Mouse (Mus musculus) retina, postnatal 7 days (tissue): Measurements from ENCODE around the gene Ppp1r21.

Source experiments
- DNase-seq: peaks from one replicate; pipeline ENCODE4 v3.0.0-alpha.2; 2012; ENCODE audit warnings: low read depth, low spot score

Ppp1r21 gene

DNA sequence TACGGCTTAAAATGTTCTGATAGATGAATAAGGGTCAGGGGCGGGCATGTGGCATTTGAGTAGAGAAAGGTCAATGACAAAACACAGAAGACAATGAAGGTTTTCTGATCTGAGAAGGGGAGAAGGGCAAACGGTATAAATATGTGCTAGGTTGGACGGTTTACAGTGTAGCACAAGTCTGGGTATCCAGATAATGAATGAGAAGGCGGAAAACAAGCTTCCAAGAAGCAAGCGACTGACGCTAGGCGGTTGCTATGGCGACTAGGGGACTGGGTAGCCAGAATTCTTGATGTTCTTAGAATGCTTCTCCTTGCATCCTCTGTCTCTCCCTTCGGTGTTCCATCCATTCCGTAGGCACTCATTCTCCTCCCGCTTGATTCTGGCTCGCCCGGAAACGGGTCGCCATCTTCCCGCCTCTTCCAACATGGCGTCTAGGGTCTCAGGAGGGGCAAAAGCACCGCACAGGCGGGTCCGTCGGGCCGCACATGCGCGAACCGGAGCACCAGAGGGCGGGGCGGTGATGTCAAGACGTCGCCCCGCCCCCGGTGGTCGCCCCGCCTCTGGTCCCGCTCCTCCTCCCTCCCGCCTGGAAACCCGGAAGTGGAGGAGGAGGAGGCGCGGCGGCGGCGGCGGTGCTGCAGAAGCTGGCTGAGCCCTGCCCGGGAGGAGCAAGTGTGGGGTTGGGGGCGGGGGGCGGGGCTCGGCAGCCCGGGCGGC lies at the start of gene Ppp1r21:
Gene Ppp1r21, plus strand, starts transcription at position 600 of the 717 bp plus-strand sequence.
- DNase-seq = peak; percentile 92

DNA sequence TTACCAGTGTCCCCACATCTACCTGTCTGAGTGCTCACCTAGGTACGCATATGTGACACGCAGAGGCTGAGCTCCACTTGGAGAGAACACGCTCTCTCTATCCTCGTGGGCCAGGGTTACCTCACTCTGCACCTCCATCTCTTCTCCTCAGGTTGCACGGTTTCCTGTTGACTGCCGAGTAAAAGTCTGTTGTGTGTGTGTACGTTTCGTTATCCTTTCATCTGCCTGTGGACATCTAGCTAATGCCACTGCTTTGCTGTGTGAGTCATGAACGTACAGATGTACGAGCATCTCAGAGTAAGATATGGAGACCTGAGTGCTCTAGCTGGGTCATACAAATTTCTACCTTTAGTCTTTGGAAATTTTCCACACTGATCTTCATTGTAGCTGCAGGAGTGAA lies 49.5 kb upstream of the Ppp1r21 start:
- no peak for DNase-seq

DNA sequence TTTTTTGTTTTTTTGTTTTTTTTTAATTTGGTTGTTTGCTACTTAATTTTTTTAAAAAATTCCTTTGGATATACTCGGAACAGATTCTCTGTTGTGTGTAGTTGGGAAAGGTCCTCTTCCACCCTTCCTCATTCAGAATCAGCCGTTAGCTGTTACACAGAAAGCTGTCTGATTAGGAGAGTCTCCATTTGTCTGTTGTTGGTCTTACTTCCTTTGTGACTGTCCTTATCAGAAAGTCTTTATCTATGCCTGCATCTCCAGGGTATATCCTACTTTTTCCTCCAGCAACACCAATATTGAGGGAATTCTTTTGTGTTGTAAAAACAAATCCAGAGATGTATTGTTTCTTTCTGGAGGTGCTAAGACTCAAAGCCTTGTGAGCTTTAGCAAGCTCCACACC lies 48.9 kb upstream of the Ppp1r21 start:
- DNase-seq = no peak

DNA sequence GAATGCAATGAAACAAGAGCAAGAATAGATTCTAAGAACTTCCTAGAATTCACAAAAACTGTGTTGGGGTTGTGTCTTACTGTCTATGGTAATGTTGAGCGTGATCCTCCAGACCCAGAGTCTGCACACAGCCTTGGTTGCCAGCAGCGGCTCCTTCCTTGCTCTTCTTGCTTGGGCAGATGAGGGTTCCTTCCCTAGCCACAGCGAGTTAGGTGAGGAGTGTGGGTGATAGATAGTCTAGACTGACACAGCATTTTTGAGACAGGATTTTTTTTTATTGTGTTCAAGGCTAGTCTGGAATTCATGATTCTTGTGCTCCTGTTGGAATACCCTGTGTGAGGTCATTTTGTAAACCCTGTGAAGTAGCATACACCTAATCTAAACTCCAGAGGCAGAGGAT lies 48.3 kb upstream of the Ppp1r21 start:
- no peak for DNase-seq

DNA sequence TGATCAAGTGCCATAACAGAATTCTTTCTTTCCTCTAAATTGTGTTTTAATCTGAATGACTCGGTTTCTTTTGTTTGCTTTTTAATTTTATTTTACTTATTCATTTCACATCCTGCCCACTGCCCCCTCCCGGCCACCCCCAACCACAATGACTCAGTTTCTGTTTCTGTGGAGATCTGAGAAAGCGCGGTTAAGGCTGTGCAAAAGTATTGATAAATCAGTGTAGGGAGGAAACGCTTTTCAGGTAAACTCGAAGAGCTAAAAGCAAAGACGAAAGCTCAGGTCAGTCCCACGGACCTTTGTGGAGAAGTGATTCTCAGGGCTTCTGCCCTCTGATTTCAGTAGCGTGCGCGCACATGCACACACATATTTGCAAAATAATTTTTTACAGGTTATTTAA lies 45.4 kb upstream of the Ppp1r21 start:
- no peak for DNase-seq

DNA sequence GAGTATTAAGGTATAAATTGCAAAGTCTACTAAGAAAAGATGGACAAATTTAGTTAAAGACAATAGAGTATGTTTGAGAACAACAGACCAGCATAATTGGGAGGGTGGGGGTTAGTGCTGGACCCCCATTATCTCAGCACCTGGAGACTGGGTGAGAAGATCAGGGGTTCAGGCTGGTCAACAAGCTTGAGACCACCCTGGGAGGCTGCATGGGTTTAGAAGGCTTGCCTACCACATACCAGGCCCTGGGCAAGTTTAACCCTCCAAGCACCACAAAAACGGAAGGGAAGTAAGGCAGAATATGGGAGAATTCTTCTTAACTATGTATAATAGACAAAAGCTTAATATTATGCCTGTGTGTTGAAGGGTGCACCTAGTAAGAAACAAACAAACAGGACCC lies 45.0 kb upstream of the Ppp1r21 start:
- no peak for DNase-seq

DNA sequence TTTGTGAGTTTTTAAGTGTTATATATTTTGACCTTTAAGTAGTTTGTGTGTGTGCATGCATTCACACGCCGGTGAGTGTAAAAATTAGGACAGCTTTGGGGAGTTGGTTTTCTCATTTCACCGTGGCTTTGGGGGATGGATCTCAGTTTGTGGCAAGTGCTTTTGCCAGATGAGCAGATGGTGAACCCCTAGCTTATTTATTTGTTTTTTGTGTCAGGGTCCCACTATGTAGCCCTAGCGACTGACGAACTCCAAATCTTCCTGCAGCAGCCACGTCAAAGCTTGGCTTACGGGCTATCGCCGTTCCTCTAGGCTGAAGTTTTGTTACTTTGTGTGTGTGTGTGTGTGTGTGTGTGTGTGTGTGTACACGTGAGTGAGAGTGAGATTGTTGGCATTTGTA lies 39.4 kb upstream of the Ppp1r21 start:
- no peak for DNase-seq

DNA sequence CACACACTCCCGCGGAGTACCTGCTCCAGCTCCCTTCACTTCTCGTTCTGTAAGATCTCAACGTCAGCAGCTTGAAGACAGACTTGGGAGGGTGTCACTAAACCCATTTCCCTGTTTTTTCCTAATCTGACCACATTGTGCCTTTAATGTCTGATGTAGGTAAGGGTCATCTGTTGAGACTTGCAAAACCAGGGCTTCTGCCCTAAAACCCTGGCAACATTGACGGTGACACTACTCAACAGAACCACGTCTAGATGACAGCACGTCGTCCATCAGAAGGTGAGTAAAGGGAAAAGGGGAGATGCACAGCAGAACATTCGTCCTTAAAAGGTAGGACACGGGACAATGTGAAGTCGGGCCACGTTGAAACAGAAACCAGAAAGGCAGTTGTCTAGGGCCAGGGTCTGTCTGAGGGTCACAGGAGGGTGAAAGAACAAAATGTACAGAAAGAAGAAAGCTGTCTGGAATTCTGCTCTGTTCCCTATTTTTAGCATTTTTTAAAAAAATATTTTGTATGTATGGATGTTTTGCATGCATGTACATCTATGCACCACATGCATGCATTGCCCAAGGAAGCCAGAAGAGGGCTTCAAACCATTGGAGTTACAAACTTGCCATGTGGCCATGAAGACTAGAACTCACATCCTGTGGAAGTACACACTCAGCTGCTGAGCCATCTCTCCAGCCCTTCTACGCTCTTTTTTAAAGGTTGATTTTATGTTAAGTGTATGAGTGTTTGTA lies 38.4 kb upstream of the Ppp1r21 start:
- no peak for DNase-seq

DNA sequence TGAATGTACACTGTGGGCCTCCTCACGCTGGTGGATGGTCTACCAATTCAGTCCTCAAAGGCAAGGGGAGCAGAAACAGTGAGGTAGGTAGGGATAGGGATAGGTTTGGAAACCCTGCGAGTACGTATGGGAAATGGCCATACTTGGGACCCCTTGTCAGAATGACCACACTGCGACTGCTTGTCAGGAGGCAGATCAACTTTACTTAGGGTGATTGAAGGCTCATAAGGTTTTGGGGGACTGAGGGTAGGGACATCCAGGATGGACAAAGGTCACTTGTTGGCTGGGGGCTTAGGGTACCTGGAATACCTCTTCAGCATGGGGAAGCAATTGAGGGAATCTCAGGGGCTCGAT lies 37.8 kb upstream of the Ppp1r21 start:
- no peak for DNase-seq

DNA sequence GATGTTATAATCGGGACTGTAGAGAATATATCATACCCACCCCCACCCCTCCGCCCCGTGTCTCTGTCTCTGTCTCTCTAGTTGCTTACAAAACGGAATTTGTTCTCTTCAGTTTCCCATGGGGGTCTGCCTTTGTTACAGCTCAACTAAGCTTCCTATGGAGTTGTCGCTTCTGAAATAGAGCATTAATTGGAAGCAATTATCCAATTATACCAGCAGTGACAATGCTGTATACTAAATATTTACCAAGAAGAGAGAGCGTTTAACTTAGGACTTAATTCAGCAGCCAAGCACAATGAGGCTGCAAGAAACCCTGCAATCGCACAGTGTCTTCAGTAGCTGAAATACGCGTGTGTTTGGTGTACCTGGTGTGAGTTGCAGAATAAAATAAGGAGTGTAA lies 36.4 kb upstream of the Ppp1r21 start:
- DNase-seq = no peak

DNA sequence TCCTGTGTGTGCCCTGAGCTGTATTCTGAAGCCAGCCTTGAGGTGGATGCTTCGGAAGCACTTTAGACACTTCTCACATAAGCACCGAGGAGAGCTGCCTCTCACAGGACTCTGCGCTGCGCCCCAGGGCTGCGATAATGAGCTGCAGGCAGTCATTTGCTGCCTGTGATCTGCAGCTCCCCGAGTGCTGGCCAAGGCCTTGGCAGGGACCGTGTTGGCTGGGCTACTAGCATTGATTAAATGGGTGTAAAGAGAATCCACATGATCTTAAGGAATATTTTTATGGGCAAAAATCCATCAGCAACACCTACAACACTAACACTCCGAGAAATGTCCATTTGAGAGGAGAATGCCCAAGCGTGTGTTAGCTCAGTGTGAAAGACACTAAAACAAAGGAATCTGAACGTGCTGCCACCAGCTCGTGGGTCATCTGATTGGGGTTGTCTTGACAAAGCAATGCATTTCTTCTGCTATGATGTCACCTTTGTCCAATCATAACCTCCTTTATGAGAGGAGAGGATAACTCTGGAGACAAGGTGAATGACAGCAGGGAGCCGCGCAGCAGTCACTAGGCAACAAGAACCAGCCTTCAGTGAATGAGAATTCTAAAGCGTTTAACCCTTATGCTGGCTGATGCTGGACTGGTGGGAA lies 35.7 kb upstream of the Ppp1r21 start:
- DNase-seq = no peak

DNA sequence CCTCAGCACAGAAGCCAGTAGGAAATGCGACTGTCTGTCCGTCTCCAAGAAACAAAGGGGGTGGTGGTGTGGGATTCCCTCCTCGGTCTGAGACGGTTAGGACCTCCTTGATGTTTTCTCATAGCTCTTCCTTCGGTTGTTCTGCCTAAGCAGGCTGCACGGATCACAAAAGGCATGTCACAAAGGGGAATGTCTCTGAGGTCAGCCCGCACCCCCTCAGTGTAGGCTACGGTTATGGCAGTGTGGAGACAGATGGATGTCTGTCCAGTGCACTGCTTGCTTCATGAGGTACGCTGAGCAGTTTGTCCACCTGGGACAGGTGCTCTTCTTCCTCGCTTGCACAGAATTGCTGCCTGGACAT lies 35.2 kb upstream of the Ppp1r21 start:
- DNase-seq = no peak

DNA sequence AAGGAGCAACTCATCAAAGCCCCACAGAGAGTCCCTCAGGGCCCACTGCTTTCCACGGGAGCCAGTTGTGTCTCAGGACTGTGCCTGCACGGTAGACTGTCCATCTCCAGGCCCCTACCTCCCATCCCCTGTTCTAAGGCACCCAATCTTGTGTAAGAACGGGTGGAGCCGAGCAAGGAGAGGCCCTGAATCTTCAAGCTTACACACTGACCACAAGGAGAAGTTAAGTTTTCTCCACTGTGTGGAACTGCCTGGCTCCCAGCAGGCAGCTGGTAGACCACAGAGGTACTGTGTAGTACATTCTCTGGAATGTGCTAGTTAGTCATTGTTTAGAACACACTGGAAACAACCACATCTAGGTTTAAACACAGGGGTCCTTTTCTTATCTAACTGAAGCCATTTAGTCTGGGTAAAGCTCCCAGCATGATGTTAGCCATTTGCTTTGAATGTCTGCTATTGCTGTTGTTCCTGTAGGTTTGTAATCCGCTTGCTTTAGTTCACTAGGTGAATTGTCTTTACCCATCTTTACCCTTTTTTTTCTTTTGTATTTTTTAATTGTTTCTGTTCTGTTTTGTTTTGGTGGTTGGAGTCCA lies 31.7 kb upstream of the Ppp1r21 start:
- DNase-seq = no peak

DNA sequence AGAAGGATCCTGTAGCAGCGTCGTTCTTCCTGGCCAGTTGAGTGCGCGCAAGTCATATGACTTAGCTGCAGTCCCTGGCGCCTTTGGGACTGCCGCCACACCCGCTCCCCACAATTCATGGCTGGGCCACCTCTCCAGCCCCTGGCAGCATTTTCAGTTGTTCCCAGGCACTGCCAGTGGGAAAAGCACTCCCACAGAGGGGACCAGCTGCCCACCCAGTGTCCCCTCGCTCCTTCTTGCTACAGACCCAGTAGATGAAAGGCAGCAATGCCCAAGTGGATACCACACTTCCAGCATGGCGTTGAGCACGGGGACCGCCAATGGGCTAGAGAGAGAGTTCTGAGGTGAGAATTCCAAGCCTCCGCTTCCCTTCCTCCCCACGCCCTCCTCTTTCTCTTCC lies 25.9 kb upstream of the Ppp1r21 start:
- no peak for DNase-seq

DNA sequence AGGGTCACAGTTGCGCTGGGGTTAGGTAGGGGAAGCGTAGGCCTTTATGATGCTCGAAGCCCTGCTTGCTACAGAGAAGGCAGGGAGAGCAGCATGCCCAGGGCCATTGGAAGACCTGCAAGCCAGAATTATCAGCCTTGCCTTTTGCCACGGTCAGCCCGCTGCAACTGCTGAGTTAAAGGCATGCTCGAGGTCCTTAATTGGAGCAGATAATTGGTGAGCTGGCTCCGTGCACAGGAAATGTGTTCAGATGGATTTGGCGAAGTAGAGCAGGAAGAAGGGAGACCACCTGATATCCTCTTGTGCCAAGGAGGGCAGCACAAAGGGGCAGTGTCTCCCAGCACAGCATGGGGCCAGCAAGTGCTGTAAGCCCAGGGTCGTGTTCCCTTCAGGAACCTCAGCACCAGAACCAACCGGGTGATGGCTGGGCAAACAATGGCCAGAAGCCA lies 24.6 kb upstream of the Ppp1r21 start:
- DNase-seq = no peak

DNA sequence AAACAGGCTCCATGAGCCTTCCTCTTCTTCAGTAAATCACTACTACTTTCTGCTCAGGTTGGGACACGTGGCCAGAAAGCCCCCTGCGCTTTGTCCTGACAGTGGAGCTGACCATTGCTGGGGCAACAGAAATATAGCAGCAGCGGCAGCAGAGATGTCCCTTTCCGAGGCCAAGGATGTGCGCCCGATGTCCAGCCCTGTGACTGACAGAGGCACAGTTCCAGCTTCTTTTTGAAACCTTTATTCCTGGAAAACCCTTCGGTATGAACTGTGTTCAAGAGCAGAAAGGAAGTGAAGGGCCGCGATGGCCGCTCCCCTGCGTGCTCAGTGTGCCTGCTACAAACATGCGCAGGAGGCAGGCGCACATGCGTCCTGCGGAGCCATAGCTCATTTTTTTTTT lies 24.0 kb upstream of the Ppp1r21 start:
- no peak for DNase-seq

DNA sequence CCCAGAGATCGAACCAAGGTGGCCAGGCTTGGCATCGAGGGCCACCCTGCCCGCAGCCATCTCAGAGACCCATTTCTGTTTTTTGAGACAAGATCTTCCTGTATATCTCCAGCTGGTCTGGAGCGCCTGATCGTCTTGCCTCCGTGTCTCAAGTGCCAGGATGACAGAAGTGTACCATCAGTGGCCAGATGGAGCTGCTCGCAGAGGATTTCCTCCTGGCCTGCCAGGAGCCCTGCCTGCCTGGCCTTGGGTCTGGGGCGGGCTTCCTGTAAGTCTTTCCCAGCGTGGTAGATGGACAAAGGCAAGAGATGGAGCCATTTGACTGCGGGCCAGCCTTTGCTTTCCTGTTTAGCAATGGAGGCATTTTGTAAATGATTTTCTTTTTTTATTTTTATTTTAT lies 22.5 kb upstream of the Ppp1r21 start:
- no peak for DNase-seq

DNA sequence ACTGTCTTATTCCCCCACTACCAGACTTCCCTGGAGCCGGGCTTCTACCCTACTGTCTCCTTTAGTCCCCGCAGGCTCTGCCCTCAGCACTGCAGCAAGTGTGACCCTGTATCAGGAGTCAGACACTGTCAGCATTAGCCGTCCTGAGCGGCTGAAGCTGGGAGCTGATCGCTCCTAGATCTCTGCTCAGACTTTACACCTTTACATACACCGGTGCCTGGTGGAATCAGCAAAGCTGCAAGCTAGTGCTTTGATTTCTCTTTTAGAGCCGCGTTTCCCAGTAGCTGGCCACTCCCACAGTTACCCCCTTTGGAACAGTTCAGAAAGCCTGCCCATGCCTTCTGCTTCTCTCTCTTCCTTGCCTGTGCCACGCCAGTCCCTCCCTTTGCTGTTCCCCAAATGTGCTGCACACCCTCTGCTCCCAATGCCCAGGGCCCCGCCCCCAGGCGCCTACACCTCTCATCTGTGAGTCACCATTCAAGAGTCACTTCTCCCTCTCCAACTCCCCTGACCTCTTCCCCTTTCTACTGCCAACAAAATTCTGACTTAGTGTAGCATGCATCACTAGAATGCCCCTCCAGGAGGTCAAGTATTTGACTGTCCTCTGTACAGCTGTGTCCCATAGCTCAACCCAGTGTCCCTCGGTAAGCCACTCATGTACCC lies 20.9 kb upstream of the Ppp1r21 start:
- no peak for DNase-seq

DNA sequence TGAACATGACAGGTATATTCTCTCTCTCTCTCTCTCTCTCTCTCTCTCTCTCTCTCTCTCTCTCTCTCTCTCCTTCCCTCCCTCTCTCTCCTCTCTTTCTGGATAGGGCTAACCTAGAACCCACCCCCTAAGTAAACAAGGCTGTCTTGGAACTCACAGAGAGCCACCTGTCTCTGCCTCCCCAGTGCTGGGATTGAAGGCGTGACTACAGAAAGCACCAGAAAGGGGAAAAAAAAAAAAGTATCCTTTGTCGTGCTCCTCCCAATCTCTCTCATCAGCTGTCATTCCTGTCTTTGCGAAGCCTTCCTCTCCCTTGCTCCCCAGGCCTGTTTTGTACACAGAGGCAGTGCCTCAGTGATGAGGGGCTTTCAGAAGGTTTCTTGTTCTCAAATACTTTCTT lies 19.9 kb upstream of the Ppp1r21 start:
- no peak for DNase-seq

DNA sequence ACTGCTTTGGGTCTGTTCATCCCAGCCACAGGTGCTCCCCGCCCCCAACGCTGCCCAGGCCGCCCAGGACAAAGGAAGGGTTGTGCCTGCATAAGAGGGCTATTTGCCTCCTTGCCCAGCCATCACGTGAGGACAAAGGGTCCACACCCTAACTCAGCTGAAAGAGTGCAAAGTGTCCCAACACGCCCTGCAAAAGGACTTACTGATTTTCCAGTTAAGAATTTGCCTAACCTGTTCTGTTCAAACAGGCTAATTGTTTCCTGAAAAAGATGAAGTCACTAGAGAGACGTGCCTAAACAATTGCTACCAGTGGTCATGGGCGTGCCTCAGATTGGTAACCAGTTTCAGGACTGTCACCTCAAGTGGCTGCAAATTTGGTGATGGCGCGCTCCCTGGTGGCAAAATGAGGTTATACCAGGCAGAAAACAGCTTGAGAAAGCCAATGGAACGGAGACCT lies 18.8 kb upstream of the Ppp1r21 start:
- peak; percentile 67 for DNase-seq

DNA sequence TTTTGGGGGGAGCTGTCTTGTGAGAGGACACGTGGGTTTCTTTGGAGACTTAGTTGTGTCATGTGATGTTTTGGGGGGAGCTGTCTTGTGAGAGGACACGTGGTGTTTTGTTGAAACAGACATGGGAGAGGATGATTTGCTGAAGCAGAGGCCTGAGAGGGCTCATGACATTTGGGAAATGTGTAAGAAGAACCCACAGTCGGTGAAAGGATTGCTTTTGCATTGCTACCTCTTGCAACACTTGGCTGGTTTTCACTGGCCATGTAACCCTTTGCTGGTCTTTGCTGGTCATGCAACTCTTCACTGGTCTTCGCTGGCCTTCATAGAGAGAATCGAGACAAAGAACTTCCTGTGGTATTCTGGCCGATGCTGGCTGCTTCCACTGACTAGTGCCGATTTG lies 13.4 kb upstream of the Ppp1r21 start:
- DNase-seq = no peak

DNA sequence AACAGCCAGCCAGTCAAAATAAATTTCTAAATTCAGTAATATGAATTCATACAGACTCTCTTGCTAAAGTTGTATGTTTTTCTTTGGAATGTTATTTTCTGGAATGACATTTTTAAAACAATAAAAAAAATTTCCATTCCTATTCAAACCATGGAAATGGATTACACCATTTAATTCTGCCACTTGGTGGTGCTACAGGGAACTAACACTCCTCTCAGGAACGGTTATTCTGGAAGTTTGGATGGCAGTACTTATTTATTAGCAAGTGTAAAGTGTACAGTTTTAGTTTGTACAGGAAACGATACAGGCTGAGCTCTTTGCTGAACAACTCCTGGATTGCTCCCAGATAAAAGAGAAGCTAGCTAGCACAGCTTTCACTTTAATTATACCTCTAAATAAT lies 2.1 kb upstream of the Ppp1r21 start:
- DNase-seq = no peak
